Mouse (Mus musculus) embryonic facial prominence, embryonic 14.5 days (tissue): ENCODE measurements at regions not wholly inside any gene's neighbourhood (a gene's known extent, or its start where the extent isn't known, plus 50 kb on each side); places are given as distances from the start of the nearest gene placed in this dataset.

ENCODE experiments used
- ATAC-seq: fragments of 200-750 bp; cut with Nextera tagmentation; 2 replicates; pipeline ENCODE4 v1.8.0; 2017; ENCODE audit warnings: low read depth, moderate number of reproducible peaks, moderate TSS enrichment
- DNase-seq: peaks from one replicate; pipeline ENCODE4 v3.0.0-alpha.2; 2015; ENCODE audit warnings: low spot score
- H3K27ac ChIP-seq: fragments of 300-500 bp; sonication (generic); replicated peaks from 2 replicates; pipeline ENCODE4 v1.5.1; 2014; ENCODE audit warnings: low read depth, mild to moderate bottlenecking, low read length, moderate library complexity
- H3K27me3 ChIP-seq: fragments of 300-500 bp; sonication (generic); replicated peaks from 2 replicates; pipeline ENCODE4 v1.6.1; 2014; ENCODE audit warnings: low read length; ENCODE audit not compliant: control insufficient read depth, insufficient read depth
- H3K36me3 ChIP-seq: fragments of 300-500 bp; sonication (generic); 2 replicates; pipeline ENCODE4 v1.6.1; 2014; ENCODE audit warnings: low read length, mixed read lengths; ENCODE audit not compliant: control insufficient read depth, insufficient read depth
- H3K4me1 ChIP-seq: fragments of 300-500 bp; sonication (generic); 2 replicates; pipeline ENCODE4 v1.6.1; 2014; ENCODE audit warnings: antibody characterized with exemption, low read length; ENCODE audit not compliant: control insufficient read depth, insufficient read depth
- H3K4me2 ChIP-seq: fragments of 300-500 bp; sonication (generic); 2 replicates; pipeline ENCODE4 v1.6.1; 2014; ENCODE audit warnings: low read depth, mild to moderate bottlenecking, low read length, moderate library complexity, mixed read lengths
- H3K4me3 ChIP-seq: fragments of 300-500 bp; sonication (generic); 2 replicates; pipeline ENCODE4 v1.5.1; 2014; ENCODE audit warnings: low read depth, mild to moderate bottlenecking, low read length
- H3K9ac ChIP-seq: fragments of 300-500 bp; sonication (generic); 2 replicates; pipeline ENCODE4 v1.6.1; 2014; ENCODE audit warnings: low read depth, mild to moderate bottlenecking, low read length, moderate library complexity, mixed read lengths
- H3K9me3 ChIP-seq: fragments of 300-500 bp; sonication (generic); 2 replicates; pipeline ENCODE4 v1.6.1; 2016; ENCODE audit warnings: low read length; ENCODE audit not compliant: control insufficient read depth
- WGBS: fragments of 180-500 bp; shearing (Covaris S2); extraction: QIAGEN DNeasy Blood & Tissue Kit; methylation state at CpG from one replicate; pipeline ENCODE4 v1.1.7; 2014; 5-methylcytosine and 5-hydroxymethylcytosine counted together

- no peak overlapping the region for H3K4me2 ChIP-seq
- H3K9ac ChIP-seq = no peak overlapping the region
- no peaks in the 10 kb centered on the region for H3K36me3 ChIP-seq
- DNase-seq (no peak), ATAC-seq (no peak)
- H3K27me3 ChIP-seq = no peaks in the 10 kb centered on the region
- no peak overlapping the region for H3K4me3 ChIP-seq
- no peaks in the 10 kb centered on the region for H3K4me1 ChIP-seq
- H3K27ac ChIP-seq = no peak overlapping the region
- no peaks in the 10 kb centered on the region for H3K9me3 ChIP-seq
These were observed 365.4 kb upstream of the Adgrl4 start for GRCm38 (mm10) chr3:151072322-151072721.

- ATAC-seq = no peak
- WGBS = 81% methylated on average over 3 of the region's 3 CpGs
These were observed 320.9 kb upstream of the Adgrl4 start for GRCm38 (mm10) chr3:151116831-151117230.

GRCm38 (mm10) chr3:151117583-151118041, 320.1 kb upstream of the Adgrl4 start:
- DNase-seq = peak; percentile 43
- no peak overlapping the region for H3K4me2 ChIP-seq
- H3K9ac ChIP-seq = no peak overlapping the region
- no peaks in the 10 kb centered on the region for H3K9me3 ChIP-seq
- no peaks in the 10 kb centered on the region for H3K4me1 ChIP-seq
- H3K27ac ChIP-seq = no peak overlapping the region
- 62% methylated on average over 3 of the region's 3 CpGs for WGBS
- H3K36me3 ChIP-seq = no peaks in the 10 kb centered on the region
- no peaks in the 10 kb centered on the region for H3K27me3 ChIP-seq
- ATAC-seq = 0 out of 2 replicates have a peak, but pooled peaks have one; percentile 33
- H3K4me3 ChIP-seq = no peak overlapping the region

More at GRCm38 (mm10) chr3:151116831-151117230, 320.9 kb upstream of the Adgrl4 start:
- no peaks in the 10 kb centered on the region for H3K36me3 ChIP-seq
- H3K4me2 ChIP-seq = no peak overlapping the region
- no peak overlapping the region for H3K4me3 ChIP-seq
- no peaks in the 10 kb centered on the region for H3K4me1 ChIP-seq
- DNase-seq = no peak
- no peak overlapping the region for H3K9ac ChIP-seq
- H3K27me3 ChIP-seq = no peaks in the 10 kb centered on the region
- no peak overlapping the region for H3K27ac ChIP-seq
- H3K9me3 ChIP-seq = no peaks in the 10 kb centered on the region

GRCm38 (mm10) chr3:151124131-151124530, 313.6 kb upstream of the Adgrl4 start:
- ATAC-seq = no peak
- Histone ChIP-seq H3K36me3 (no peaks in the 10 kb centered on the region), H3K9ac (no peak overlapping the region), H3K27me3 (no peaks in the 10 kb centered on the region), H3K4me3 (no peak overlapping the region), H3K4me2 (no peak overlapping the region), H3K27ac (no peak overlapping the region), H3K9me3 (no peaks in the 10 kb centered on the region), H3K4me1 (no peaks in the 10 kb centered on the region)
- DNase-seq = peak; percentile 17
- 44% methylated on average over 5 of the region's 5 CpGs for WGBS

- H3K4me3 ChIP-seq = no peak overlapping the region
- H3K9ac ChIP-seq = no peak overlapping the region
- no peaks in the 10 kb centered on the region for H3K9me3 ChIP-seq
- DNase-seq (no peak), ATAC-seq (no peak)
- H3K36me3 ChIP-seq = no peaks in the 10 kb centered on the region
- H3K4me2 ChIP-seq = no peak overlapping the region
- no peak overlapping the region for H3K27ac ChIP-seq
- no peaks in the 10 kb centered on the region for H3K4me1 ChIP-seq
- no peaks in the 10 kb centered on the region for H3K27me3 ChIP-seq
- 84% methylated on average over 2 of the region's 2 CpGs for WGBS
These were observed 290.8 kb upstream of the Adgrl4 start for GRCm38 (mm10) chr3:151146889-151147288.

GRCm38 (mm10) chr3:151153340-151153739, 284.3 kb upstream of the Adgrl4 start:
- ATAC-seq (no peak), DNase-seq (no peak)
- H3K36me3 ChIP-seq = no peaks in the 10 kb centered on the region
- H3K9ac ChIP-seq = no peak overlapping the region
- H3K4me3 ChIP-seq = no peak overlapping the region
- no peak overlapping the region for H3K27ac ChIP-seq
- H3K9me3 ChIP-seq = no peaks in the 10 kb centered on the region
- no peaks in the 10 kb centered on the region for H3K4me1 ChIP-seq
- WGBS = 38% methylated on average over 4 of the region's 4 CpGs
- H3K27me3 ChIP-seq = no peaks in the 10 kb centered on the region
- no peak overlapping the region for H3K4me2 ChIP-seq

- Histone ChIP-seq H3K36me3 (no peaks in the 10 kb centered on the region), H3K9ac (no peak overlapping the region), H3K27me3 (no peaks in the 10 kb centered on the region), H3K9me3 (no peaks in the 10 kb centered on the region), H3K4me3 (no peak overlapping the region), H3K27ac (no peak overlapping the region), H3K4me2 (no peak overlapping the region), H3K4me1 (no peaks in the 10 kb centered on the region)
- no peak for ATAC-seq
- DNase-seq = no peak
- 74% methylated on average over 1 of the region's 1 CpGs for WGBS
These were observed 277.2 kb upstream of the Adgrl4 start for GRCm38 (mm10) chr3:151160516-151160915.

- Histone ChIP-seq H3K4me2 (no peak overlapping the region), H3K4me1 (no peaks in the 10 kb centered on the region), H3K27me3 (no peaks in the 10 kb centered on the region), H3K9ac (no peak overlapping the region), H3K4me3 (no peak overlapping the region), H3K36me3 (no peaks in the 10 kb centered on the region), H3K9me3 (no peaks in the 10 kb centered on the region), H3K27ac (no peak overlapping the region)
- ATAC-seq (no peak; the same call in 1 of the 2 replicates), DNase-seq (no peak)
- whole genome bisulfite sequencing = 58% methylated on average over 2 of the region's 2 CpGs
These were observed 255.6 kb upstream of the Adgrl4 start for GRCm38 (mm10) chr3:151182132-151182531.

- Histone ChIP-seq H3K27ac (no peak overlapping the region), H3K9me3 (no peaks in the 10 kb centered on the region), H3K4me3 (no peak overlapping the region), H3K27me3 (no peaks in the 10 kb centered on the region), H3K9ac (no peak overlapping the region), H3K36me3 (no peaks in the 10 kb centered on the region), H3K4me1 (no peaks in the 10 kb centered on the region), H3K4me2 (no peak overlapping the region)
- no peak for ATAC-seq
- 81% methylated on average over 2 of the region's 2 CpGs for WGBS
- DNase-seq = no peak
These were observed 245.6 kb upstream of the Adgrl4 start for GRCm38 (mm10) chr3:151192092-151192491.
